Mouse (Mus musculus): Measurements from ENCODE around the gene Trim54. TPM values are rescaled to one million over a fixed set of nuclear protein-coding genes. Genes with fewer than 3 reads are reported as not detected.

The Trim54 gene
- polyA plus RNA-seq, 1 experiment from 2014 or later, result 0.65 TPM

DNA sequence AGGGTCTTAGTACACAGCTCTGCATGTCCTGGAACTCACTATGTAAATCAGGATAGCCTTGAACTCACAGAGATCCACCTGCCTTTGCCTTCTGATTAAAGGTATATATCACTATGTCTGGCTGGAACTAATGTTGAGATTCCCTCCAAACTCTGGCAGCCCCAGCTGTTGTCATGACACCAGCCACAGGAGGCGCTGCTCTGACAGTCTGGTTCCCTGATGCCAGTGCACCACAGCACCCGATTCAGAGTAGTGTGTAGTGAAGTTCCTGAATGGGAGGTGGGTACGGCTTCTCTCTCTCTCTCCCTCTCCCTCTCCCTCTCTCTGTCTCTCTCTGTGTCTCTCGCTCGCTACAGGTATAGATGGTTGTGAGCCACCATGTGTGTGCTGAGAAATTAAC, 34.2 kb upstream of the Trim54 start:
- no peaks in the 10 kb centered on the region; the same call in 1 of the 2 replicates for H3K27me3 ChIP-seq (ENCODE audit: control insufficient read depth, insufficient read depth, low read length)
- H3K9me3 ChIP-seq (ENCODE audit: control insufficient read depth, low read length), result no peaks in the 10 kb centered on the region
- ATAC-seq (ENCODE audit: insufficient number of reproducible peaks, low FRiP score, low TSS enrichment, low read depth) (no peak), DNase-seq (ENCODE audit: low spot score) (peak; percentile 71)
- no peak overlapping the region for H3K27ac ChIP-seq (replicated peaks; ENCODE audit: low read depth, low read length)
- H3K4me3 ChIP-seq (ENCODE audit: low read depth, low read length), result no peak overlapping the region
- WGBS, result 12% methylated on average over 5 of the region's 5 CpGs
- H3K4me2 ChIP-seq (ENCODE audit: low read depth, severe bottlenecking), result no peak overlapping the region
- H3K4me1 ChIP-seq (ENCODE audit: control insufficient read depth, insufficient read depth, low read length), result 0 out of 2 replicates have a peak, but pooled peaks cover 3% of the 10 kb centered on the region
- no peak overlapping the region for H3K9ac ChIP-seq (ENCODE audit: low read length)
- H3K36me3 ChIP-seq (ENCODE audit: control insufficient read depth, insufficient read depth, low read length), result peaks cover 8% of the 10 kb centered on the region

DNA sequence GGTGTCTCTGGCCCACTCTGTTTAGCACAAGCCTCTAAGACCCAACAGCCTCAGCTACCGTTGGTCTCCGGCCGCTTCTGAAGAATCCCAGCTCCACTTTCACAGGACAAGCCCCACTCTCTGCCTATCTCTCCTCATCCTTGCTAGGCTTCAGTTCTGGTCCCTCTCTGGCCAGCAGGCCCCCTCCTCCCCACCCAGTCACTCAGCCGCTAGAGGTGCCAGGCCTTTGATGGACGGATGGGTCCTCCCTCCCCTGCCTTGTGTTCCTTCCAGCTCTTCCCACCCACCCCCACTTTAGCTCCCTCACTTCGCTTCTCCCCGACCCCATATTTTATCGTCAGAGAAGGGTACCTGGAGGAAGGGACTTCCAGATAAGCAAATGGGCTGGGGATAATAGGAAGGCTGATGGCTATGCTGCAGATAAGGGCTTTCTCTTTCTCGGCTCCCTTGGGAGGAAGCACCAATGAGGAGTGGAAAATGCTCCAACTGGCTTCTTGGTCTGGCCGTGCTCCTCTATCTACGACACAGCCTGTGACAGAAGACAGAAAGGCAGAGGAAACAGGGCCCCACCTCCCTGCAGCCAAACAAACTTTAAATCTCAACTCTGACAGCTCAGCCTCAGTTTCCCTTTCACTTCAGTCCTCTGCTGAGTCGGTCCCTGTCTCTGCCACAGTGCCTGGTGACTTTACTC, 33.4 kb upstream of the Trim54 start:
- Histone ChIP-seq H3K27ac (replicated peaks; ENCODE audit: low read depth, low read length) (no peak overlapping the region), H3K4me1 (ENCODE audit: control insufficient read depth, insufficient read depth, low read length) (0 out of 2 replicates have a peak, but pooled peaks cover 3% of the 10 kb centered on the region), H3K9ac (ENCODE audit: low read length) (no peak overlapping the region; the same call in 1 of the 2 replicates), H3K4me2 (ENCODE audit: low read depth, severe bottlenecking) (no peak overlapping the region), H3K9me3 (ENCODE audit: control insufficient read depth, low read length) (no peaks in the 10 kb centered on the region), H3K36me3 (ENCODE audit: control insufficient read depth, insufficient read depth, low read length) (peaks cover 7% of the 10 kb centered on the region), H3K4me3 (ENCODE audit: low read depth, low read length) (no peak overlapping the region), H3K27me3 (ENCODE audit: control insufficient read depth, insufficient read depth, low read length) (no peaks in the 10 kb centered on the region; the same call in 1 of the 2 replicates)
- no peak for ATAC-seq (ENCODE audit: insufficient number of reproducible peaks, low FRiP score, low TSS enrichment, low read depth)
- no peak for DNase-seq (ENCODE audit: low spot score)
- WGBS, result 28% methylated on average over 12 of the region's 12 CpGs

DNA sequence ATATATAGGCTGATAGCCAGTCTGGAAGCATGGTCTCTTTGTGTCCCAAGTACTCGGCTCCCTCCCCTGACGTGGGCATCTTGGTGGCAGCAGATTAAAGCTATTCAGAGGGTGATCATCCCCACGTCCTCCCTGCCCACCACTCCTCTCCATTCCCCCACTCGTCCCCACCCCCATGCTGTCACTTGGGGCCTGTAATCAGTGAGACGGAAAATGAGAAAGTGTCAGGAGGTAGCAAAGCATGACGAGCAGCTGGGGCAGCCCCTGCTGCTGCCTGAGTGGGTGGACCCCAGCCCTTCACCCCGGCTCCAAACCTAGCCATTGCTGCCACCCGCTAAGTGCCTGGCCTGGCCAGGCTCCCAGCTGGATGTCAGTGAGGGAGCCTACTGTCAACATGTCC, 32.6 kb upstream of the Trim54 start:
- Histone ChIP-seq H3K9me3 (ENCODE audit: control insufficient read depth, low read length) (no peaks in the 10 kb centered on the region), H3K4me1 (ENCODE audit: control insufficient read depth, insufficient read depth, low read length) (0 out of 2 replicates have a peak, but pooled peaks cover 3% of the 10 kb centered on the region), H3K27me3 (ENCODE audit: control insufficient read depth, insufficient read depth, low read length) (no peaks in the 10 kb centered on the region; the same call in 1 of the 2 replicates), H3K4me2 (ENCODE audit: low read depth, severe bottlenecking) (no peak overlapping the region), H3K4me3 (ENCODE audit: low read depth, low read length) (no peak overlapping the region), H3K9ac (ENCODE audit: low read length) (no peak overlapping the region), H3K36me3 (ENCODE audit: control insufficient read depth, insufficient read depth, low read length) (peaks cover 2% of the 10 kb centered on the region; the same call in 1 of the 2 replicates), H3K27ac (replicated peaks; ENCODE audit: low read depth, low read length) (no peak overlapping the region)
- no peak for DNase-seq (ENCODE audit: low spot score)
- 19% methylated on average over 8 of the region's 8 CpGs for WGBS
- no peak for ATAC-seq (ENCODE audit: insufficient number of reproducible peaks, low FRiP score, low TSS enrichment, low read depth)

DNA sequence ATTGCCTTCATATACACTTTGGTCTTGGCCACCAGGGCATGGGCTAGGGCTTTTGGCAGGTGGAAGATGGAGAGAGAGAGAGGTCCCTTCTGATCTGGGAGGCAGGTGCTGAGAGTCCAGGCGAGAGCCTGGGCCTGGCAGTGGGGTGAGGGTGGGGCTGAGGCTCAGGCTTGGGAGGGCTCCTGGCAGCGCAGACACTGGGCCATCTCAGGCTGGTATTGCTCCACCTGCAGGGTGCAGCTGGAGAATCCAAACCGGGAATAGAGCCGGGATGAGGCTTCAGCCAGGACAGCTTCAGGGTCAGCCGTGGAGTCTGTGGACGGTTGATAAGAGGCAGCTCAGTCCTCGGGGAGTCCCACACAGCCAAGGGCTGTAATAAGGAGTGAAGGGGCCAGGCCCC, 29.9 kb upstream of the Trim54 start:
- no peak for DNase-seq (ENCODE audit: low spot score)
- ATAC-seq (ENCODE audit: insufficient number of reproducible peaks, low FRiP score, low TSS enrichment, low read depth), result no peak
- no peak overlapping the region for H3K9ac ChIP-seq (ENCODE audit: low read length)
- H3K27ac ChIP-seq (replicated peaks; ENCODE audit: low read depth, low read length), result no peak overlapping the region
- WGBS, result 37% methylated on average over 7 of the region's 7 CpGs
- H3K9me3 ChIP-seq (ENCODE audit: control insufficient read depth, low read length), result no peaks in the 10 kb centered on the region
- no peak overlapping the region for H3K4me2 ChIP-seq (ENCODE audit: low read depth, severe bottlenecking)
- H3K36me3 ChIP-seq (ENCODE audit: control insufficient read depth, insufficient read depth, low read length), result no peaks in the 10 kb centered on the region
- 0 out of 2 replicates have a peak, but pooled peaks cover 3% of the 10 kb centered on the region for H3K4me1 ChIP-seq (ENCODE audit: control insufficient read depth, insufficient read depth, low read length)
- no peak overlapping the region for H3K4me3 ChIP-seq (ENCODE audit: low read depth, low read length)
- H3K27me3 ChIP-seq (ENCODE audit: control insufficient read depth, insufficient read depth, low read length), result peaks cover 25% of the 10 kb centered on the region

DNA sequence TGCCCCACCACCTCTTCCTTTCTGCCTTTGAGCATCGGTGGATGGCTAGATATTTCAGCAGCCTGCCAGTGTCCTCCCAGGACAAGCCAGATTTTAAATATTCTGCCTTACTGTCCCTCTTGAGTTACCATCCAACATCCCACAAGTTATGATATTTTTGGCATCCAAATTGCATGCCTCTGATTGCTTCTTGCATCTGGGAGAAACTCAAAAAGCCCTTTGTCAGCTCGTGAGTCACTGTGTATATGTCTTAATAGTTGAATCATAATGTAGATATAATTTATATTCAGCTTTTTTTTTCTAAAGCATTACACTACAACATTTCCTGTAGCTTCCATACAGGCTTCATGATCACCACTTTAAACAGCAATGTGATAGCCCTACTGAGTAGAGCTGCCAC, 29.4 kb upstream of the Trim54 start:
- no peaks in the 10 kb centered on the region for H3K9me3 ChIP-seq (ENCODE audit: control insufficient read depth, low read length)
- no peak overlapping the region for H3K27ac ChIP-seq (replicated peaks; ENCODE audit: low read depth, low read length)
- no peak for ATAC-seq (ENCODE audit: insufficient number of reproducible peaks, low FRiP score, low TSS enrichment, low read depth)
- no peak overlapping the region for H3K4me3 ChIP-seq (ENCODE audit: low read depth, low read length)
- H3K27me3 ChIP-seq (ENCODE audit: control insufficient read depth, insufficient read depth, low read length), result peaks cover 30% of the 10 kb centered on the region
- DNase-seq (ENCODE audit: low spot score), result no peak
- no peak overlapping the region for H3K9ac ChIP-seq (ENCODE audit: low read length)
- H3K4me1 ChIP-seq (ENCODE audit: control insufficient read depth, insufficient read depth, low read length), result 0 out of 2 replicates have a peak, but pooled peaks cover 3% of the 10 kb centered on the region
- H3K4me2 ChIP-seq (ENCODE audit: low read depth, severe bottlenecking), result no peak overlapping the region
- WGBS, result 87% methylated on average over 2 of the region's 2 CpGs
- H3K36me3 ChIP-seq (ENCODE audit: control insufficient read depth, insufficient read depth, low read length), result no peaks in the 10 kb centered on the region

DNA sequence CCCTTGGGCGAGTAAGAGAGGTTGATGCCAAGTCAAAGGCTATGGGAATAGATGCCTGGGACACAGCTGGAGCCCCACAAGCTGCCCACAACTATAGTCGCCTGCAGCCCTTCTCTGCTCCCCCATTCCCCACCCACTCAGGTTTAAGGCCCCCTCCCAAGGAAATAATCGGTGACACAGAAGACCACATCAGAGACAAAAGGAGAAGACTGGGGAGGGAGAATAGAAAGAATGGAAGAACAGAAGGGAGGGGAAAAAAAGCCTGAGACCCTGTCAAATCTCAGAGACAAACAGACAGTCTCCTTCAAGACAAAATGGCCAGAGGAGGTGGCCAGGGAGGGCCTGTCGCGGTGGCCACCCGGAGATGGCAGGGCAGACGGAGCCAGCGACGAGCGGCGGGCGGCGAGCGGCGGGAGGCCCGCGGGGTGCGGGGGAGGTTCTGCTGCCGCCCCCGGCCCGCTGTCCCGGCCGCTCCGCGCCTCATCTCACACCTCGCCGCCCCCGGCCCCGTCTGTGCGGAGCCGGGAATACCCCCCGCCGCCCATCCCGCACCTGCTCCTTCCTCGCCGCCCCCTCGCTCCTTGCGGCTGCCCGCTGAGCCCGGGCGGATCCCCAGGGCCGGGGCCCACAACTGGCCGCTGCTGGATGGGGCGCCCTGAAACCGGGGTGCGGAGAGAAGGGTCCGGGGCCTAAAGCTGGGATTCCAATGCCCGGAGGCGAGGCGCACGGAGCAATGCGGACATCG, 24.1 kb upstream of the Trim54 start:
- DNase-seq (ENCODE audit: low spot score) (peak; percentile 27), ATAC-seq (ENCODE audit: insufficient number of reproducible peaks, low FRiP score, low TSS enrichment, low read depth) (no peak)
- Histone ChIP-seq H3K9ac (ENCODE audit: low read length) (no peak overlapping the region), H3K4me2 (ENCODE audit: low read depth, severe bottlenecking) (peak overlapping the region; percentile 45), H3K4me1 (ENCODE audit: control insufficient read depth, insufficient read depth, low read length) (peaks cover 10% of the 10 kb centered on the region), H3K4me3 (ENCODE audit: low read depth, low read length) (peak overlapping the region; percentile 35), H3K36me3 (ENCODE audit: control insufficient read depth, insufficient read depth, low read length) (no peaks in the 10 kb centered on the region), H3K27me3 (ENCODE audit: control insufficient read depth, insufficient read depth, low read length) (peaks cover 78% of the 10 kb centered on the region), H3K27ac (replicated peaks; ENCODE audit: low read depth, low read length) (no peak overlapping the region), H3K9me3 (ENCODE audit: control insufficient read depth, low read length) (no peaks in the 10 kb centered on the region)
- WGBS, result 2% methylated on average over 52 of the region's 53 CpGs

DNA sequence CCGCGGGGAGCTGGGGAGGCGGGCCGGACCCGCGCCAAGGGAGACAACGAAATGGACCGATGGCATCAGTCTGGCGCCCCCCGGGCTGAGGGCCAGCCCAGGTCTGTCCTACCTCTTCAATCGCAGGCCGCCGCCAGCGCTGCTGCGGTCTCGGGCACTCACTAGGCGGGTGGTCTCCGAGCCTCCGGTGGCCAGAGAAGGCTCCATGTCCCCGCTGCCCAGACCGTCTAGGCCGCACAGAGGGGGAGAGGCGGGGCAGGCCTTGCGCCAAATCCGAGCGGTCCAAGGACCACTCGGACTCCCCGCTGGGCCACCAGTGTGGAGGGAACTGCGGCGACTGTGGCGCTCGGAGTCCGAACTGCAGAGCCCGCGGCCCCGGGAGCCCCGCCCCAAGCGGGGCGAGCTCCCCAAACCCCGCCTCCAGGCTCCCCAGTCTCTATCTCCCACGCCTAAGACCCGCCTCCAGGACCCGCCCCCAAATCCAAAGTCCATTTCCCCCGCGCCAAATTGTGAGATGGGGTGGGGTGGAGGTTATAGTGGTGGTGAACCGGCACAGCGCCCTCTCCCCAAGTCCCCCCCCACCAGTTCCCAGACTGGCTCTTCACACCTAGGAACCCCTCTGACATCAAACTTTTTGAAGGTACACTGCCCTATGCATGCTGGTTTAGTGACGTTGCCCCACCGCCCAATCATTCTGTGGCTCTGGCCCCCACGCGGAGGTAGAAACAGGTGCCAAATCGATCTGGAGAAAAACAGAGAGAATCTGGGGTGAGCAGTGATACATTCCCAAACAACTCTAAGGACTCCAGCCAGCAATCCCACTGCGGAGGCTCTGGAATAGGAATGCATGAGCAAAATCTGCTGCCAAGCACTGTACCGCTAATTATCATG, 23.1 kb upstream of the Trim54 start:
- ATAC-seq (ENCODE audit: insufficient number of reproducible peaks, low FRiP score, low TSS enrichment, low read depth) (0 out of 2 replicates have a peak, but pooled peaks have one; percentile 42), DNase-seq (ENCODE audit: low spot score) (peak; percentile 56)
- Histone ChIP-seq H3K27ac (replicated peaks; ENCODE audit: low read depth, low read length) (no peak overlapping the region), H3K9me3 (ENCODE audit: control insufficient read depth, low read length) (no peaks in the 10 kb centered on the region), H3K4me1 (ENCODE audit: control insufficient read depth, insufficient read depth, low read length) (peaks cover 10% of the 10 kb centered on the region), H3K36me3 (ENCODE audit: control insufficient read depth, insufficient read depth, low read length) (no peaks in the 10 kb centered on the region), H3K4me3 (ENCODE audit: low read depth, low read length) (peak overlapping the region; percentile 35), H3K27me3 (ENCODE audit: control insufficient read depth, insufficient read depth, low read length) (peaks cover 83% of the 10 kb centered on the region), H3K4me2 (ENCODE audit: low read depth, severe bottlenecking) (peak overlapping the region; percentile 45), H3K9ac (ENCODE audit: low read length) (no peak overlapping the region)
- WGBS, result under 1% methylated on average over 52 of the region's 54 CpGs
